Mouse (Mus musculus): ENCODE data around the gene Fat3.

Fat3 gene

DNA sequence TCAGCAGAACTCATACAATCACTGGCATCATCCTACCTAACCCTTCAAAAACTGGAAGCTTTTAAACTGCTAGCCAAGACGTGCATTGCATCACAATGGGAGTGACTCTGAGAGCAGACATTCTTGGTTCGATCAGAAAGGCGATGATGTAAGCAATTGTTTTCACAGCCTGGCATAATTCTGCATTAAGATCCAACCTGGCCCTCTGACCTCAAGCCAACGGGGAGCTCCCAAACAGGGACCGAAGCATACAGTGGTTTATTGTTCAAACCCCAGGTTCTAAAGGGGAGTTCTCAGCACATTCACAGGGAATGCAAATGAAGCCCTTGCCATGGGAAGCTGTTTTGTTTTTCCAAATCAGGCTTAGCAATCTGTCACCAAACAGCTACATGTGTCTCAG lies 63.3 kb downstream of the Fat3 start:
- DNase-seq (ENCODE audit: low read depth, low spot score): peak; percentile 9

DNA sequence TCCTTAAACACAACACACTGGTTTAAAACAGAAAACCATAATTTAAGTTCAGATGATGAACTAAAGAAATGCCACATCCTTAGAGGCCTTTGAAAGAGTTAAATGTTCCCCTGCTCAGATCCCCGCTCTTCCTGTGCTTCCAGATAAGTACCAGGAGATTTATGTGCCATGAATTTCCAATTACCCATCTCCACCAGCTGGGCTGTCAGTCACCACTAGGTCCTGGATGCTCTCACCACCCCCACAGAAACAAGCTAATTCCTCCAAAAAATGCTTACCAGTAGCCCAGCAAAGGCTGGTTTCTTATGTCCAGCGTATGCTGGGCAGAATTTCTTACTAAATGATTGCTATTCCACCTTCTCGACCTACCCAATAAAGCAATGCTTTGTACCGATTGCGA lies 72.5 kb downstream of the Fat3 start:
- no peak for DNase-seq (ENCODE audit: low read depth, low spot score)

DNA sequence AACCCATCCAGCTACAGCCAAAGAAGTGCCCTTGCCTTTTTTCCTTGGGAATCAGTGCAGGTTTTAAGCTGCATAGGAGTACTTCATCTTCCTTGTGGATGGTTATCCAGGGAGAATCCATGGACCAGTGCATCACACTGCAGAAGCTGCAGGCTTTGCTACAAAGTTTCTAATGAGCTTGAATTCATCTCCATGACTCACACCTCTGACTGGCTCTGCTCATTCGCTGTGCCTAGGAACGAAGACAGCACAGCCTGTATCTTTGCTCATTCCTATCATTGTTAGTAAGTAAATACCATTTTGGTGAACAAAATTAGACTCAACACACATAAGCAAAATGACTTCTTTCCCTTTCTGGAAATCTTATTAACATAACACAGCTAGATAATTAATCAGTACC lies 78.4 kb downstream of the Fat3 start:
- DNase-seq (ENCODE audit: low read depth, low spot score): no peak

DNA sequence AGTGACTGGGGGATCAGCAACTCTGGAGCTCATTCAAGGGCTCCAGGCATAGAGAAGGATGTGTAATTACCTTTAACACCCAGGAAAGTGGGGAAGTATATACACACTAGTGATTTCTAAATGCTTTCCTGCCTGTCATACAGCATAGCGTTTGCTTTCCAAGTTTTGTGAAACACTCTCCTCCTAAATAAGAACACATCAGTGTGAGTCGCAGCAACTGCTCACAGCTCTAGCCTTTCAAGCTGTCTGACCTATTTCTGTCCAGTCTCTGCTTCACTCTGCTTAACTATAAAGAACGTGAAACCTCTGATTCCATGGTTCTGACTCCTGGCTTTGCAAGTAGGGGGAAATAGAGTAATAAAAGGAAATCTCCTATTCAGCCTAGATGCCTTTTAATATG lies 98.3 kb downstream of the Fat3 start:
- no peak for DNase-seq (ENCODE audit: low read depth, low spot score)

DNA sequence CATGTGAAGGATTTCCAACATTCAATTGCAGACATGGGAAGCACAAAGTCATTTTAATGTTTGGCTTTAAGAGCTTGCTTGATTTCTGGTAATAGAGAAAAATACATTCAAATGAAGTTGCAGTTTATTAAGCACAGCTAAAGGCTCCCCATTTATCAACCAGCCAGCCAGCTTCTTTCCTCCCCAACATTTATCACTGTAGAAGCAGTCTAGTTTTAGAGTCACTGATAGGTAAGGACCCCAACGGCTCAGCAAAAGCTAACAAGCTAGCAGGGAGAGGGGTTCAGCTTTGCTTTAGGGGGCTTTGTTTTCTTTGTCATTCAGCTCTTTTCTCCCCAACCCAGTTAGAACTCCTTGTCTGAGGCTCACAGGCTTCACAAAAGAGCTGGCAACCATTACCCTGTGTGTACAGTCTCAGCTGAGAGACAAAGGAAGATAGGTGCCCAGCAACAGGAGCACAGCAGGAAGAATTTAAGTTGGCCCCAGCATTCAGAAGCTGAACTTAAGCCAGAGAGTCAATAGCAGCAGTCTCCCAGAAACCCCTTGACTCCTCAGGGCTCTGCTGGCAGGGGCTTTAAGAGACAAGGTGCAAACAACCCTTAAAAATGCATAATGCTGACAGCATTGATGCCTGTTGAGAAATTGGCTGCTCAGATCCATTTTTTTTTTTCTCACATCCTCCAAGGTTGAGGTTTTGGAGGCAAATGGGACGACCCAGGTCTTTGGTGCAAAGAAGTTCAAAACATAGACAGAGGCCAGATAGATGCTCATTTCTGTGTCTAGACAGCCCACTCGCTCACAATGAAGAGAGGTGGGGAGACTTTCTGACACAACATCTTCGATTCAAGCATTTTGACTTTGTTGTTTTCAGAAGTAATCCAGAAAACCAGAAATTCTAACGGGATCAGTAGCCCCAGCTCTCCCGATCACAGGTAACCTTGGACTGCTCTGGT lies 102.1 kb downstream of the Fat3 start:
- no peak for DNase-seq (ENCODE audit: low read depth, low spot score)

DNA sequence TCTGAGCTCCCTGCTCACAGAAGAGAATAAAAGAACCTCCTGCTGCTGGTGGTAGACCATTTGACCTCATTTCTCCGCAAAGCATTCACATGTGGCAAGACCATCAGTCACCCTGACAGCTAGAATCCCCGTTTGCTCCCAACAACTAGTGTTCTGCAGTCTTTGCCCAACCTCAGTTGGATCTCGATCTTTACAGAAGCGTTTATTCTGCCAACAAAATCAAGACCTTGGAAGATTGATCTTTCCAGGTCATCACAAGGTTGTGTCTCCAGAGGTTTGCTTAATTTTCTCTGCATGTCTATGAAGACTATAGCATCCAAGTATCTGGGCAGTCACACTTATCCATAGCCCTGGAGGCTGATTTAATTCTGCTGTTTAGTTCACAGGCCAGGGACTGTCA lies 111.9 kb downstream of the Fat3 start:
- no peak for DNase-seq (ENCODE audit: low read depth, low spot score)

DNA sequence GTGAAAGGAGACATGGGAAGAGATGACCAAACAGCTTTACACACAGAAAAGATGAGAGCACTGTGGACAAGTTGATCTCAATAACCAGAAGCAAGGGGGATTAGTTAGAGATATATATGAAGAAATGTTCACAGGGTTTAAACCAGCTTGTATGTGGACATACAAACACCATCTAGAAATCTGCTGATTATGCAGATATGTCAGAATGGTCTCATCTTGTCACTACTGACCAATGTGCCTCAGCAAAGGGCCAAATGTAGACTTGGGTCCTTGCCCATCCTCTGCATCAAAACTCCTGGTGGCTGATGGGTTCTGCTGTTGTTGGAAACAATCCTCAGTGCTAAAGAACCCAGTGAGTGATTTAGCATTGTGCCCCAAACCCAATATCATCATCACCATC lies 113.6 kb downstream of the Fat3 start:
- DNase-seq (ENCODE audit: low read depth, low spot score): no peak

DNA sequence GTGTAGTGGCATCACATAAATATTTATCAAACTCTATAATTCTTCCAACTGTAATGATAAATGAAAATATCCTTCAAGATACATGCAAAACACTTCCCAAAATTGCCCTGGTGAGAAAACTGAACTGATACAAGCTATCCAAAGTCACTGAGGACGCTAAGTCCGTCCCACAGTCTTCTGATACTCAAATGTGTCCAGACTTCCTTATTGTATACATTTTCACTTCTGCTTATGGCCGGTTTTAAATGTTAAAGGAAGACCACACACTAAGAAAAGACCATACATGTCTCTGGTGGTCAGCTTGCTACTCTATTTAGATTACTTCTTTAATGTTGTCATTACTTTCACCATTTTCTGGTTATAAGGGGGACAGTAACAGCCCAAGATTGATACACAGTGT lies 137.4 kb downstream of the Fat3 start:
- no peak for DNase-seq (ENCODE audit: low read depth, low spot score)

DNA sequence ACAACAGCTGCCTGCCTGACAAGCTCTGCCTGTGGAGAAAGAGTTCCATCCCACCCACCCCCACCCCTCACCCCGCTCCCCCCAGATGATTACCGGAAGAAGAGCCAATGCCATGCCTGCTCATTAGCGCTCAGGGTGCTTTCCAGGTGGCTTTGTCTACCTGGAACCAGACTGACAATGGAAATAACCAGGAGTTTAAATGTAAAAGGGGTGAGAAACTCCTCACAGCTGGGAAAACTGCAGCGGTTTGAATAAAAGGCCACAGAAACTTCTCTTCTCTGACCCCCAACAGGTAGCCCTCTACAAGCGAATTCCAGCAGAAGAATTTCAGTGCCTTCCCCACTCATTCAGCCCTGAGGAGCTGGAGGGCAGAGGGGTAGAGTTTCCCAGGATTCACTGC lies 139.3 kb downstream of the Fat3 start:
- peak; percentile 80 for DNase-seq (ENCODE audit: low read depth, low spot score)

DNA sequence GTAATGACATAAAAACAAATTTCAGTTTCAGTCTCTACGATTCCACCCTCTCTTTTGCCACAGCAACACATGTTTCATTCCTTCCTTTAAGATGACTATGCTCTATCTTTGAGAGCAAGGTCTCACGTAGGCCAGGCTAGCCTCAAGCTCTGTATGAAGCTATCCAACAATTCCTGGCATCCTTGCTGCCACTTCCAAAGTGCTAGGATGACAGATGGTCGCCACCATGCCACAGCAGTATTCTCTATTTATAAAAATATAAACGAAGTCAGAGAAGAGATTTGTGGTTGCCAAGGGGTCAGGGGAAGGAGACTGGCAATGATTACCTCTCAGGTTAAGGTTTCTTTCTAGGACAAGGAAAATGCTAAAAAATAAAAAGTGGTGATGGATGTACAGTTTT lies 144.4 kb downstream of the Fat3 start:
- no peak for DNase-seq (ENCODE audit: low read depth, low spot score)

DNA sequence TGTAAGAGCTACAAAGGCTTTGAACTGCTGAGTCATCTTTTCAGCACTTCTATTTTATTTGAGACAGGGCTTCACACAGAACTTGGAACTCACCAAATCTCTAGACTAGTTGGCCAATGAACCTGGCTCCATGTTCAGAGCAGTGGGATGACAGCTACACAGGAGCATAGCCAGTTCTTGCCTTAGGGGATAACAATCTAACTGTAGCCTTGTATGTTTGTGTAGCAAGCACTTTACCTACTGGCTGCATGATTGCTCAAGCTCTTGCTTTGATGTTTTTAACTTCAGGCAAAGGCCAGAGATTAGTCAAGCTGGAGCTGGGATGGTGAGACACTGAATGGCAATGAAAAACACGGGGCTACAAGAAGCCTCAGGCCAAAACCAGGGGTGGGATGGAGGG lies 146.2 kb downstream of the Fat3 start:
- peak; percentile 5 for DNase-seq (ENCODE audit: low read depth, low spot score)

DNA sequence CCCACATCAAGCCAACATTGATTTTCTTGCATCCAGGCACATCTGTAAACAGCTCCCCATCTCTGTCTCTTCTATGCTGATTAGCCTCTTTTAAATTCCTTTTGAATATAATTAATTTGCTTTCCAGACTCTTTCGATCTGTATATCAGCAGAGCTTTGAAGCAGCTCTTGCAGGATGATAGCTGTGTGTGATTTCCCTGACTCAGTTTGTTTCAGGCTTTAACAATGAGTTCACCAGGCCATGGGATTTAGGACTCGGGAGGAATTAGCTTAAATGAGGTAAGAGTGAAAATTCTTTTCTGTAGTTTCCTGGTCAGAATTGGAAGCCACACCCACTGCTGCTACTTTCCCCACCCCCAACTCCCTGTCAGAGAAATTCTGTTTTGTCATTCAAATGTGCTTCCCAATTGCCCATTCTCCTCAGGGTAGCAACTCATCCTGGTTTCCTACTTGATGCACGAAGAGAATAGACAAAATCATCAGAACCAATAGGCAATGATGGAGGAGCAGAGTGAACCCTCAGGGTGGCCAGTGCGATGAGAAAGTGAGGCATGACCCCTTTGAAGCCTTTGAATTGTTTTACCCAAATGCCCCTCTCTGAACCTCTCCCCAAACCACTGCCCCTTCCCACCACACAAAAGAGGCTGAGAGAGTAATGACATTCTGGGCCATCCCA lies 147.9 kb downstream of the Fat3 start:
- peak; percentile 93 for DNase-seq (ENCODE audit: low read depth, low spot score)

DNA sequence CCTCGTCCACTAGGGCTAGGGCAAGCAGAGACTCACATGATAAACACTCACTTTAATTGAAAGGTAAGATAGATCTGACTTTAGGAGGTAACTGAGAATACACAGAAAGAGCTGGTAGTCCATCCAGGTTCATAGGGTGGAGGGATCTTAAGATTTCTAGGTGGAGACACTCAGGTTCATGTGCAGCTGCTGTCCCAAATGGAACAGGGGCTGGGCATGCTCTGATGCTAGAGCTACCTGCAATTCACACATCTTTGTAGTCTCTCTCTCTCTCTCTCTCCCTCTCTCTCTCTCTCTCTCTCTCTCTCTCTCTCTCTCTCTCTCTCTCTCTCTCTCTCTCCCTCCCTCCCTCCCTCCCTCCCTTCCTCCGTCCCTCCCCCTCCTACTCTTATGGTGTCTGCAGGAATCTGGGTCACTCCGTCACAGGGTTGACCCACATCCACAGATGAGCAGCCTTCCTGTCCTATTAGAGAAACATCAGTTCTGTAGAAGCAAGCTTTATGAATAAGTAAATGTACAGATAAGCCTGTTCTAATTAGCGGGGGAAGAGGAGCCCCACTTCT lies 148.5 kb downstream of the Fat3 start:
- no peak for DNase-seq (ENCODE audit: low read depth, low spot score)

DNA sequence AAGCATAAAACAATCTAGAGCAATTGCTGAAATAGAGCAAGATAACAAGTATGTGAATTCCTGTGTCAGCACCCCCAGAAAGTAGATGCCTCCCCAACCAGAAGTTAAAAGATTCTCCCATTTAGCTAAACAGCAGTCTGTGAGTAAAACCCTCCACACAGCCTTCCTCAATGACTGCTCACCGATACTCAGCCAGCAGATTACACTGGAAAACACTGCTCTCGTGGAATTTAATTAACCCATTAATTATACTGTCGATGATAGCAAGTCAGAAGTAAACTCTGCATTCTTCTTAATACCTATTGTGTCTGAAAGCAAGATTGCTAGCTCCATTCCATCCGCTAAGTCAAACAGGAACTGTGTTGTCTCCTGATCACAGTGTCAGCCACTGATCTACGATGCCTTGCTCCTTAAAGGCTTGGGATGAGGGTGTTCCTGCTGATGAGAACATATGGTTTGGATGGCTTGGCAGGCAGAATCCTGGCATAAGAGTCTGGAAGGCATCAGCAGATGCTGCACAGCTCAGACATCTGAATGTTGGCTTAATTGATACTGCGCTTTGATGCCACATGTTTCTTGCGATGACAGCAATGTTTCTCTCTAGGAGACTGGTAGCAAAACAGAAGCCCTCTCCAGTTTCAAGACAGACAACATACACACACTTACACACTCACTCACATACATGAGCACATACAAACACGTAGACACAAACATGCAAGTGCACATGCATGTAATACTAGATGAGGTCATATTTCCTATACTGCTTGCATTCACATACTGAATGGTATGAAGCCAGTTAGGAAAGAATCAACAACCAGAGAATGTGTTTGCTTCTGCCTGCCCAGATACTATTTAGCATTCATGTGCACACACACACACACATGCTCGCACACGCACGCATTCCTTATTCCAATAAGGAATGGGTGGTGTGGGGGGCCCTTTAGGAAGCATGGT lies 155.9 kb downstream of the Fat3 start:
- no peak for DNase-seq (ENCODE audit: low read depth, low spot score)

DNA sequence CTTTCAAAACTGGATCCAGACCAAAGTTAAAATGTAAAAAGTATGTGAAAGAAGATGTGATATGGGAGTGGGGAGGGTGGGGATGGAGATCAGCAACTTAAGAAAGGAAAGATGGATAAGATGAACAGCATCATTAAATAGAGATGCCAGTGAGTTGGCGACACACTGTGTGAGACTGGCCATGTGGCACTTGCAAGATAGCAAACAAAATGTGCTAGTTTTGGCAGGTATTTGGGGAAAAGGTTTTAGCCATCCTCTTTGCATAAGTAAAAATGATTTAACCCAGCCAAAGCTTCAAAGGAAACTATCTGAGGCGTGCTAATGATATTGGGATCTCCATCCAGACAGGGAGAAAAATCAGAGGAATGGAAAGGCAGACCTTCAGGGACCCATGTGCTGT lies 157.9 kb downstream of the Fat3 start:
- no peak for DNase-seq (ENCODE audit: low read depth, low spot score)

DNA sequence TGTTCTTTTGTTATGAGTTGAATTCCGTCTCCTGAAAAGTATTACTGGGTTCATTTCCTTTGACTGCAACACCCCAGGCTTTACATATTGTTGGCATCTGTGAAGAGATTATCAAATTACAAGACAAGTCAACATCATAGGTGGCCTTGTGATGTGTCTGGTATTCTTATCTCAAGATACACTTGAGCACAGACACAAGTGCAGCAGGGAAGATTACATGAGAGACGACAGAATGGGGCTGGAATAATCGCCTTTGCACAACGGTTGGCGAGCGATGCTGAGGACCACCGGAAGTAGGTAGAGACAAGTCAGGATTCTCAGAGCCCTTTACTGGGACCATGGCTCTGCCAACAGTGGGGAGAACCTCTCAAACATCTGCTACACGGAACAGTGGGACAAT lies 158.5 kb downstream of the Fat3 start:
- no peak for DNase-seq (ENCODE audit: low read depth, low spot score)

DNA sequence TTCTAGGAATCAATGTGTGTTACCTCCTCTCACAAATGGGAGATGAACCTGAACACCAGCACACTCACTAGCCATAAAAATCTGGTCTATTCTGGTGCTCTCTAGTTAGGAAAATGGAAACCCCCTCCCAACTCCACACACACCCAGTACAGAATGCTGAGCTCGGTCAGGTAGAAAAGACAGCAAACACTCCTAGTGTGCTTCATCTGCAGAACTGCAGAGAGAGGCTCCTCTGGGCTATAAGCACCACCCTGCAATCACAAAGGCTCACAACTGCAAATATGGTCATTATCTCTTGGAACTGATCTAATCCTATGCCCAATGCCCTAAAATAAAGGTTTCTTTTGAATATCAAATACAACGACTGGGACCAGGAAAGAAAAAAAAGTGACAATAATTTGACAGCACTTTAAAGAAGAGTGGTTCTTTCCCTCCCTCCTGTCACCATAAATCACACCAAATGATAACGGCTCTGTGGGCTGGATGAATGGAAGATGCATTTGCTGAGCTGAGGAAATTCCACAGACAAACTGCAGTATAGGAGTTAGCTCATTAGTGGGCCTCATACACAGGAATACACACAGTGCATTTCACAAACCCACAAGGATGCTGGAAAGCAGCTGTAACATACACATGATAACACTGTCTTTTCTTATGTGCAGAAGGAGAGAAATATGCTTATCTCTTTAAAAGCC lies 170.6 kb downstream of the Fat3 start:
- DNase-seq (ENCODE audit: low read depth, low spot score): no peak

DNA sequence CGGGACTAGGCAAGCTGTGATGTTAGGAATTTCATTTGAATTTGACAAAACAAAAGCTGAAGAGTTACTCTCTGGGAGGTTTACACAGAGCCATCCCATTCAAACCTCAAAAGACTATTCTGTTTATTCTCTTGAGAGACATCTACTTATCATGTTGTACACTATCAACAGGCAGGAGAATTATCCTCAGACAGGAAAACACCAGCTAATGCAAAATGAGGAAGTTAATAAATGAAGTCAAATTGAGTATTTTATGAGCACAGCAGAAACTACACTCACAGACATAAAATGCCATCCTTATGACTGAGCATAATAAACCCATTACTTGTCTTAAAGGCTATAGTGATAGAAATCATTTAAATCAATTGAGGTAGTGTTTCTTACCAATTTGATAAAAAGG lies 182.1 kb downstream of the Fat3 start:
- DNase-seq (ENCODE audit: low read depth, low spot score): no peak

DNA sequence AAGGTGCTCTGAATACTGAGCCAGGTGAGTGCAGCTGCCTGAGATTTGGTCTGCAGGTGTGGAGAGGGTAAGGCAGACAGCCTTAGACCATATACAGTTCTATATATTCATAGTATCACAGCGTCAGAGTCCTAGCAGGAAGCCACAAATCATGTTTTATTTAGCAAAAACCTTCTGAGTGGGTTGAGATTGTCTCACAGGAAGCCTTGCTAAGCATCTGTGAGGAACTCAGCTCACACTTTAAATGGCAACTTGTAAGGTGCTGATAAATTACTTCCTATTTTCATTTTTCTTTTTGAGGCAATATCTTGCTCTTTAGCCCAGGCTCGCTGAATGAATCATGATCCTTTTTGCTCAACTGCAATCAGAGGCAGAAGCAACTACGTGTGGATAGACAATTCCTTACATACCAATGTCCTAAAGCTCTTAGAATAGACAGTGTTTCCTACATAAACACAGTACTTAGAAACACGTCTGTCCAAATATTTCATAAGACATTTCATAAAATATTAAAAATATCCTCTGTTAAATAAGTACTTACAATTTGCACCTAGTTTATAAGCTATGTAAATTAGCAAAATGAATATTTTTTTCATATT lies 188.4 kb downstream of the Fat3 start:
- no peak for DNase-seq (ENCODE audit: low read depth, low spot score)
